Mouse (Mus musculus) stomach, postnatal 0 days (tissue): ENCODE measurements around the gene Ehhadh.

Source experiments
- CTCF ChIP-seq: IDR thresholded peaks from 2 replicates; pipeline ENCODE4 v1.5.1; 2016; ENCODE audit warnings: antibody characterized with exemption, low read depth, mild to moderate bottlenecking, moderate library complexity
- EP300 ChIP-seq: optimal IDR thresholded peaks from 2 replicates; pipeline ENCODE3; 2016; ENCODE audit warnings: antibody characterized with exemption

GRCm38 (mm10) chr16:21781277-21781676 is 6.3 kb downstream of the Ehhadh start:
- no peak for TF ChIP-seq EP300
- no peak for TF ChIP-seq CTCF
